Mouse (Mus musculus) erythroblast, embryonic 14.5 days (primary cell): ENCODE measurements around the gene Cyth3.

Experiments used
- GATA1 ChIP-seq: IDR thresholded peaks from 2 replicates; pipeline ENCODE4 v1.6.1; 2012; ENCODE audit warnings: low read length, inconsistent platforms, mixed read lengths
- TAL1 ChIP-seq: IDR thresholded peaks from 3 replicates; pipeline ENCODE4 v1.6.1; 2012; ENCODE audit warnings: low read length, inconsistent platforms, mixed read lengths

GRCm38 (mm10) chr5:143608175-143608574, 14.1 kb upstream of the Cyth3 start:
- no peak for TF ChIP-seq TAL1
- TF ChIP-seq GATA1 = no peak
